Mouse (Mus musculus): ENCODE measurements around the gene Rab27a. TPM values are rescaled to one million over a fixed set of nuclear protein-coding genes. Genes with fewer than 3 reads are reported as not detected.

Gene Rab27a
- total RNA-seq, 1 experiment: 4.6 TPM

- H3K9ac ChIP-seq (ENCODE audit: insufficient read depth, low read depth, low read length, poor library complexity, severe bottlenecking): no peak overlapping the region
- H3K4me3 ChIP-seq (ENCODE audit: insufficient read depth in 1 of 2, low read depth in 1 of 2, low read length in 2 of 2, poor library complexity in 1 of 2, severe bottlenecking in 1 of 2): peak overlapping the region in 1 of 2 experiments; percentile 86; a peak in 2 of 4 replicates
Observed at GRCm38 (mm10) chr9:73045711-73046110, 1.1 kb downstream of the Rab27a start.

DNA sequence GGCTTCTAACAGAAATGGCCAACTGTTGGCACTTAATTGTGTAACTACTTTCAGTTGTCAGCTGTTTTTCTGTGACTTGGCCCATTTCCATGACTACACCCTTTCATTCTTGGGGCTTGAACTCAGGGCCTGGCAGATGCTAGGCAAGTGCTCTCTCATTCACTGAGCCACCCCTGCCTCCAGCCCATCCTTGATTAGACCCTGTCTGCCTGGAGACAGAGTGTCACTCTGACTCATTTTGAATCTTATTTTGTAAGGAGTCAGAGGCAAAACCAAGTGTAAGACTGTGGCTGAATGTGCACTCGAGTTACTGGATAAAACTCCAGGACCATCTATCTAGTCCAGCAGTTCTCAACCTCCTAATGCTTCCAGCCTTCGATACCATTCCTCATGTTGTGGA lies 3.3 kb downstream of the Rab27a start:
- Histone ChIP-seq H3K27ac (ENCODE audit: insufficient read depth, low read depth, low read length, poor library complexity, severe bottlenecking) (no peak overlapping the region), H3K9ac (ENCODE audit: insufficient read depth, low read depth, low read length, poor library complexity, severe bottlenecking) (no peak overlapping the region), H3K4me1 (ENCODE audit: control insufficient read depth in 2 of 2, insufficient read depth in 2 of 2, low read length in 2 of 2, poor library complexity in 1 of 2) (no peaks in the 10 kb centered on the region; a peak in 2 of 4 replicates), H3K4me3 (ENCODE audit: insufficient read depth in 1 of 2, low read depth in 1 of 2, low read length in 2 of 2, poor library complexity in 1 of 2, severe bottlenecking in 1 of 2) (no peak overlapping the region), H3K9me3 (ENCODE audit: control insufficient read depth, insufficient read depth, low read depth, low read length) (no peaks in the 10 kb centered on the region), H3K36me3 (ENCODE audit: control insufficient read depth, insufficient read depth, low read length, poor library complexity, severe bottlenecking) (no peaks in the 10 kb centered on the region)
- no peak for TF ChIP-seq ZC3H11A (IDR thresholded peaks at IDR 0.05; ENCODE audit: borderline replicate concordance, low read depth, low read length)
- no peak for TF ChIP-seq CHD2 (IDR thresholded peaks at IDR 0.05; ENCODE audit: low read depth, low read length)
- no peak for TF ChIP-seq MAFK (IDR thresholded peaks at IDR 0.05; ENCODE audit: insufficient read depth, low read depth, low read length)
- DNase-seq (ENCODE audit: low read depth, low spot score): no peak
- in situ Hi-C loops (cut with MboI; ENCODE audit: low sequenced_read_pairs in 2 of 2, unreplicated experiment in 2 of 2): loop anchor here in 1 of 2 experiments (5.0 kb wide), 1 partner anchor 34 kb away; no protein-coding TSS in a partner anchor

More at GRCm38 (mm10) chr9:73045711-73046110, 1.1 kb downstream of the Rab27a start:
- Histone ChIP-seq H3K9me3 (ENCODE audit: control insufficient read depth, insufficient read depth, low read depth, low read length) (no peaks in the 10 kb centered on the region), H3K36me3 (ENCODE audit: control insufficient read depth, insufficient read depth, low read length, poor library complexity, severe bottlenecking) (no peaks in the 10 kb centered on the region), H3K4me1 (ENCODE audit: control insufficient read depth in 2 of 2, insufficient read depth in 2 of 2, low read length in 2 of 2, poor library complexity in 1 of 2) (no peaks in the 10 kb centered on the region; a peak in 2 of 4 replicates), H3K27ac (ENCODE audit: insufficient read depth, low read depth, low read length, poor library complexity, severe bottlenecking) (no peak overlapping the region)
- no peak for DNase-seq (ENCODE audit: low read depth, low spot score)
- in situ Hi-C loops (cut with MboI; ENCODE audit: low sequenced_read_pairs in 2 of 2, unreplicated experiment in 2 of 2): loop anchor here in 1 of 2 experiments (5.0 kb wide), 1 partner anchor 37 kb away; no protein-coding TSS in a partner anchor
- TF ChIP-seq ZC3H11A (IDR thresholded peaks at IDR 0.05; ENCODE audit: borderline replicate concordance, low read depth, low read length) (no peak), HCFC1 (IDR thresholded peaks at IDR 0.05; ENCODE audit: borderline replicate concordance, insufficient read depth, low read length) (no peak), ZNF384 (IDR thresholded peaks at IDR 0.05; ENCODE audit: low read depth, low read length) (no peak), MAFK (IDR thresholded peaks at IDR 0.05; ENCODE audit: insufficient read depth, low read depth, low read length) (no peak), CHD2 (IDR thresholded peaks at IDR 0.05; ENCODE audit: low read depth, low read length) (no peak)

DNA sequence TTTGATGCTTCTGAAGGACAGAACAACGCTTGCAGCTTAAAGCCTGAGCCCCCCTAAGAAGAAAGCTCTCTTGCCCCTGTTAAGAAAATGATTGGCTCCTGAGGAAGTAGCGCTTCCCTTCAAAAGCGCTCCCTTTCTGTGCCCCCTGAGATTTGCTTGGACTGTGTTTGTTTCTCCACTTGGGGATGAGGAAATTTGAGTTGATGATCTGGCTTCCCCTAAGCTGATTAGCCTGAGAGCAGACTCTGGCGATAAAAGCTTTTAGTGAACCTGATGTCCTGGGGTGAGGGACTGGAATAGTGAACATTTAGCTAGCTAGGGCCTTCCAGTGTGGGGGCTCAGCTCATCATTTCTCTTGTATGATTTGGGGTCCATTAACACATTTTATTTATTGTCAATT lies 4.3 kb downstream of the Rab27a start:
- H3K36me3 ChIP-seq (ENCODE audit: control insufficient read depth, insufficient read depth, low read length, poor library complexity, severe bottlenecking): no peaks in the 10 kb centered on the region
- H3K4me3 ChIP-seq (ENCODE audit: insufficient read depth in 1 of 2, low read depth in 1 of 2, low read length in 2 of 2, poor library complexity in 1 of 2, severe bottlenecking in 1 of 2): no peak overlapping the region
- no peaks in the 10 kb centered on the region; a peak in 2 of 4 replicates for H3K4me1 ChIP-seq (ENCODE audit: control insufficient read depth in 2 of 2, insufficient read depth in 2 of 2, low read length in 2 of 2, poor library complexity in 1 of 2)
- in situ Hi-C loops (cut with MboI; ENCODE audit: low sequenced_read_pairs in 2 of 2, unreplicated experiment in 2 of 2): loop anchor here in 1 of 2 experiments (5.0 kb wide), 1 partner anchor 33 kb away; no protein-coding TSS in a partner anchor
- no peak overlapping the region for H3K27ac ChIP-seq (ENCODE audit: insufficient read depth, low read depth, low read length, poor library complexity, severe bottlenecking)
- DNase-seq (ENCODE audit: low read depth, low spot score): no peak
- no peak overlapping the region for H3K9ac ChIP-seq (ENCODE audit: insufficient read depth, low read depth, low read length, poor library complexity, severe bottlenecking)
- no peaks in the 10 kb centered on the region for H3K9me3 ChIP-seq (ENCODE audit: control insufficient read depth, insufficient read depth, low read depth, low read length)
- TF ChIP-seq ZNF384 (IDR thresholded peaks at IDR 0.05; ENCODE audit: low read depth, low read length): no peak
- TF ChIP-seq HCFC1 (IDR thresholded peaks at IDR 0.05; ENCODE audit: borderline replicate concordance, insufficient read depth, low read length): no peak
- no peak for TF ChIP-seq ZC3H11A (IDR thresholded peaks at IDR 0.05; ENCODE audit: borderline replicate concordance, low read depth, low read length)
- TF ChIP-seq CHD2 (IDR thresholded peaks at IDR 0.05; ENCODE audit: low read depth, low read length): no peak
- TF ChIP-seq MAFK (IDR thresholded peaks at IDR 0.05; ENCODE audit: insufficient read depth, low read depth, low read length): no peak

- H3K4me3 ChIP-seq (ENCODE audit: insufficient read depth in 1 of 2, low read depth in 1 of 2, low read length in 2 of 2, poor library complexity in 1 of 2, severe bottlenecking in 1 of 2): no peak overlapping the region
- H3K27ac ChIP-seq (ENCODE audit: insufficient read depth, low read depth, low read length, poor library complexity, severe bottlenecking): no peak overlapping the region
- DNase-seq (ENCODE audit: low read depth, low spot score): no peak
- H3K36me3 ChIP-seq (ENCODE audit: control insufficient read depth, insufficient read depth, low read length, poor library complexity, severe bottlenecking): no peaks in the 10 kb centered on the region
- no peaks in the 10 kb centered on the region for H3K9me3 ChIP-seq (ENCODE audit: control insufficient read depth, insufficient read depth, low read depth, low read length)
- H3K4me1 ChIP-seq (ENCODE audit: control insufficient read depth in 2 of 2, insufficient read depth in 2 of 2, low read length in 2 of 2, poor library complexity in 1 of 2): peaks cover under 1% of the 10 kb centered on the region in 2 experiments; a peak in 3 of 4 replicates
- TF ChIP-seq HCFC1 (IDR thresholded peaks at IDR 0.05; ENCODE audit: borderline replicate concordance, insufficient read depth, low read length) (no peak), ZC3H11A (IDR thresholded peaks at IDR 0.05; ENCODE audit: borderline replicate concordance, low read depth, low read length) (no peak), MAFK (IDR thresholded peaks at IDR 0.05; ENCODE audit: insufficient read depth, low read depth, low read length) (no peak), CHD2 (IDR thresholded peaks at IDR 0.05; ENCODE audit: low read depth, low read length) (no peak), ZNF384 (IDR thresholded peaks at IDR 0.05; ENCODE audit: low read depth, low read length) (no peak)
- in situ Hi-C loops (cut with MboI; ENCODE audit: low sequenced_read_pairs in 2 of 2, unreplicated experiment in 2 of 2): loop anchor here in 1 of 2 experiments (5.0 kb wide), 1 partner anchor 32 kb away; no protein-coding TSS in a partner anchor
- no peak overlapping the region for H3K9ac ChIP-seq (ENCODE audit: insufficient read depth, low read depth, low read length, poor library complexity, severe bottlenecking)
Observed at GRCm38 (mm10) chr9:73049833-73050232, 5.2 kb downstream of the Rab27a start.

Measured in ES-E14 (cell line).